10 mouse cellular contexts compared by ENCODE assay signal in the genomic region with DNA sequence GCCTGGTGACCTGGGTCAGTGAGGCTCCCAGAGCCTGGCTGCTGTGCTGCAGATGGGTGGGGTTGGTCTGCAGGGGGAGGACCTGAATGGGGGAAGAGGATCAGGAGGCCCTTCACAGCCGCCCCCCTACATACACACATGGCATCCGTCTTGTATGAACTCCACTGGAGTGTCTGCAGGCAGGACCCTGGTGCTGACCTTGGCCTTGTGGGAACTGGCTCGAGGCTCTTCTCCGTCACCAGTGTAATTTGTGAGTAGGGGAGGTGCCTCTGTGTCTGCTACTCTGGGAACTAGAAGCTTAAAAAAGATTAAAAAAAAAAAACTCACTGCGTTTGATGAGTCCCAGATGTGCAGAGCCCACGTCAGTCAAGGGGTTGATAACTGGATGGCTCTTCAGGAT. TPM values are rescaled to one million over a fixed set of nuclear protein-coding genes. Genes with fewer than 3 reads are reported as not detected.
DNase-seq lines count a peak whose midpoint lies in the region; ATAC-seq and TF ChIP-seq lines count a peak whose summit lies in the region.
"Had no signal": no experiment of that assay in that cellular context is flagged by ENCODE, and none has a peak within 500 bp of the region (broad histone marks: within the 10 kb centered on the region; RNA-seq: fewer than 3 reads in every experiment).

No protein-coding gene starts in this region.

- no peak for ATAC-seq in heart, embryonic 13.5 days (ENCODE audit: extremely low read depth, insufficient number of reproducible peaks, low FRiP score, low TSS enrichment)
- peak; percentile 44; the same call in 1 of the 2 replicates for ATAC-seq in lung, embryonic 16.5 days (ENCODE audit: low read depth)
- ATAC-seq: CD4-positive, CD25-positive, alpha-beta regulatory T cell, adult 4 months had no signal

- WGBS in heart, embryonic 13.5 days = 28% methylated on average over 6 of the region's 6 CpGs
- WGBS in embryonic facial prominence, embryonic 10.5 days = 36% methylated on average over 6 of the region's 6 CpGs
- 28% methylated on average over 6 of the region's 6 CpGs for WGBS in lung, embryonic 16.5 days

- H3K4me3 ChIP-seq in heart, embryonic 13.5 days = no peak overlapping the region
- H3K4me3 ChIP-seq in embryonic facial prominence, embryonic 10.5 days = peak overlapping the region; percentile 19; the same call in 1 of the 2 replicates
- H3K4me3 ChIP-seq in lung, embryonic 16.5 days (ENCODE audit: low read length) = no peak overlapping the region
- no peak overlapping the region for H3K4me3 ChIP-seq in left cerebral cortex, adult 2 months
- H3K4me3 ChIP-seq: hindbrain, embryonic 15.5 days had no signal

- peaks cover 23% of the 10 kb centered on the region for H3K4me1 ChIP-seq in heart, embryonic 13.5 days
- H3K4me1 ChIP-seq in embryonic facial prominence, embryonic 10.5 days = peaks cover 66% of the 10 kb centered on the region
- peaks cover 4% of the 10 kb centered on the region for H3K4me1 ChIP-seq in lung, embryonic 16.5 days (replicated peaks; ENCODE audit: control insufficient read depth, insufficient read depth, low read length)

- no peak for TF ChIP-seq CTCF in left cerebral cortex, adult 2 months (IDR thresholded peaks at IDR 0.05)

- no peaks in the 10 kb centered on the region for H3K36me3 ChIP-seq in heart, embryonic 13.5 days
- H3K36me3 ChIP-seq in embryonic facial prominence, embryonic 10.5 days (replicated peaks) = no peaks in the 10 kb centered on the region
- no peaks in the 10 kb centered on the region for H3K36me3 ChIP-seq in lung, embryonic 16.5 days (ENCODE audit: control insufficient read depth, insufficient read depth, low read length)
- H3K36me3 ChIP-seq: hindbrain, embryonic 15.5 days had no signal

- DNase-seq in heart, postnatal 25 days (ENCODE audit: low spot score) = no peak
- peak; percentile 49 for DNase-seq in MN1 (ENCODE audit: low spot score)
- peak; percentile 59 for DNase-seq in embryonic facial prominence, embryonic 10.5 days (ENCODE audit: low spot score)
- DNase-seq in cerebellum, postnatal 10 days = no peak
- DNase-seq in left cerebral cortex, adult 2 months (ENCODE audit: extremely low spot score in 1 of 2, low spot score in 2 of 2) = no peak
- DNase-seq in gastrocnemius, adult 18-20 months (ENCODE audit: low spot score) = no peak

- no peak overlapping the region; the same call in 1 of the 2 replicates for H3K9ac ChIP-seq in heart, embryonic 13.5 days
- H3K9ac ChIP-seq in lung, embryonic 16.5 days (ENCODE audit: low read length) = no peak overlapping the region
- H3K9ac ChIP-seq: hindbrain, embryonic 15.5 days had no signal

- intact Hi-C loops in heart, postnatal 25 days (cut with DNase I) = no loop called here
- intact Hi-C loops in left cerebral cortex, adult 2 months (cut with DNase I) = no loop called here

- H3K9me3 ChIP-seq in heart, embryonic 13.5 days = no peaks in the 10 kb centered on the region
- no peaks in the 10 kb centered on the region for H3K9me3 ChIP-seq in embryonic facial prominence, embryonic 10.5 days
- no peaks in the 10 kb centered on the region for H3K9me3 ChIP-seq in lung, embryonic 16.5 days (ENCODE audit: control insufficient read depth, low read length)
- H3K9me3 ChIP-seq: hindbrain, embryonic 15.5 days had no signal

- H3K27ac ChIP-seq in heart, embryonic 13.5 days (replicated peaks) = no peak overlapping the region
- H3K27ac ChIP-seq in embryonic facial prominence, embryonic 10.5 days (replicated peaks) = peak overlapping the region; percentile 65
- H3K27ac ChIP-seq in lung, embryonic 16.5 days (ENCODE audit: low read length) = no peak overlapping the region
- no peak overlapping the region for H3K27ac ChIP-seq in left cerebral cortex, adult 2 months
- H3K27ac ChIP-seq: hindbrain, embryonic 15.5 days had no signal

- H3K4me2 ChIP-seq in heart, embryonic 13.5 days = peak overlapping the region; percentile 10; the same call in 1 of the 2 replicates
- H3K4me2 ChIP-seq in lung, embryonic 16.5 days (ENCODE audit: low read depth, low read length) = no peak overlapping the region
- H3K4me2 ChIP-seq: hindbrain, embryonic 15.5 days had no signal

- H3K27me3 ChIP-seq in heart, embryonic 13.5 days (replicated peaks) = peaks cover 58% of the 10 kb centered on the region
- H3K27me3 ChIP-seq in embryonic facial prominence, embryonic 10.5 days (replicated peaks; ENCODE audit: low read depth, poor library complexity, severe bottlenecking) = peaks cover 43% of the 10 kb centered on the region
- peaks cover 31% of the 10 kb centered on the region for H3K27me3 ChIP-seq in lung, embryonic 16.5 days (ENCODE audit: control insufficient read depth, insufficient read depth, low read depth, low read length)

RNA-seq across cellular contexts. Expression of a gene that starts 2.3 kb away (rescaled TPM):
- 3.9 and 4.1 TPM in 2 replicates for polyA plus RNA-seq in heart, embryonic 13.5 days (2015; fragmentation: Nextera tagmentation; extraction: Ambion mirVana)
- 10 to 100 TPM; 21.7 to 25.7 TPM for total RNA-seq in heart, postnatal 25 days (2021)
- 6.1 and 6.5 TPM in 2 replicates for polyA plus RNA-seq in embryonic facial prominence, embryonic 10.5 days (2016; fragmentation: Nextera tagmentation; extraction: Ambion mirVana)
- 8.4 and 9.3 TPM in 2 replicates for polyA plus RNA-seq in lung, embryonic 16.5 days (2015; fragmentation: Nextera tagmentation; extraction: Ambion mirVana)
- 1 to 10 TPM; 2.3 to 3.4 TPM for total RNA-seq in left cerebral cortex, adult 2 months (2021)
- 10 to 100 TPM; 11.2 to 13.1 TPM for total RNA-seq in gastrocnemius, adult 18-20 months (2021)

Comparison
In these comparisons a context has a peak if more than half of its experiments do, and no peak if none do; other contexts are left out.
1. DNase-seq: peak in MN1 (single experiment) and embryonic facial prominence, embryonic 10.5 days (single experiment); none in heart, postnatal 25 days (single experiment), cerebellum, postnatal 10 days (0 of 2), left cerebral cortex, adult 2 months (0 of 2) and gastrocnemius, adult 18-20 months (single experiment).